Mouse (Mus musculus): Measurements from ENCODE around the gene Mlc1.

Gene Mlc1

DNA sequence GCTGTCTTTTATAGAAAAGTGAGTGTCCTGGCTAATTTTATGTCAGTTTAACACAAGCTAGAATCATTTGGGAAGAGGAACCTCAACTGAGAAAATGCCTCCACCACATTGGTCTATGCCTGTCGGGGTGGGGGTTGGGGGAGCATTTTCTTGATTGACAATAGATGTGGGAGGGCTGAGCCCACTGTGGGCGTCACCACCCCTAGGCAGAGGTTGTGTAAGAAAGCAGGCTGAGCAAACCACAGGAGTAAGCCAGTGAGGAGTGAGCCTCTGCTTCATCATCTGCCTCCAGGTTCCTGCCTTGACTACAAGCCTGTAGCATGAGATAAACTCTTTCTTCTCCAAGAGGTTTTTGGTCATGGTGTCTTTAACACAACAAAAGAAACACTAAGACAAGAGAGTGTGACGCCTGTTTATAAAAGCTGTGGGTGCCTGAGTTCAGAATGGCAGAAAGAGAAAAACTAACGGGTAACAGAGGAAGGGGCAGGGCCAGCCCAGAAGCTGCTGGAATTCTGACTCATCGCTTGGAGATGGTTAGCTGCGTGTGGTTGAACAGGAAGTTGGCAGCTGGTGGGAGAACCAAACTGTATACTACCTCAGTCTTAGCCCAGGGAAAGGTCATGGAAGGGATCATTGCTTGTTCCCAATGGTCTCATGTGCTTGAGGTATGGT lies 42.1 kb downstream of the Mlc1 start:
- DNase-seq (ENCODE audit: low spot score) = no peak

GRCm38 (mm10) chr15:88934141-88934540 lies 44.7 kb downstream of the Mlc1 start:
- no peak for DNase-seq (ENCODE audit: low spot score)

GRCm38 (mm10) chr15:88932667-88933066 lies 46.1 kb downstream of the Mlc1 start:
- no peak for DNase-seq (ENCODE audit: low spot score)

GRCm38 (mm10) chr15:88921992-88922310 lies 56.9 kb downstream of the Mlc1 start:
- DNase-seq (ENCODE audit: low spot score) = no peak

DNA sequence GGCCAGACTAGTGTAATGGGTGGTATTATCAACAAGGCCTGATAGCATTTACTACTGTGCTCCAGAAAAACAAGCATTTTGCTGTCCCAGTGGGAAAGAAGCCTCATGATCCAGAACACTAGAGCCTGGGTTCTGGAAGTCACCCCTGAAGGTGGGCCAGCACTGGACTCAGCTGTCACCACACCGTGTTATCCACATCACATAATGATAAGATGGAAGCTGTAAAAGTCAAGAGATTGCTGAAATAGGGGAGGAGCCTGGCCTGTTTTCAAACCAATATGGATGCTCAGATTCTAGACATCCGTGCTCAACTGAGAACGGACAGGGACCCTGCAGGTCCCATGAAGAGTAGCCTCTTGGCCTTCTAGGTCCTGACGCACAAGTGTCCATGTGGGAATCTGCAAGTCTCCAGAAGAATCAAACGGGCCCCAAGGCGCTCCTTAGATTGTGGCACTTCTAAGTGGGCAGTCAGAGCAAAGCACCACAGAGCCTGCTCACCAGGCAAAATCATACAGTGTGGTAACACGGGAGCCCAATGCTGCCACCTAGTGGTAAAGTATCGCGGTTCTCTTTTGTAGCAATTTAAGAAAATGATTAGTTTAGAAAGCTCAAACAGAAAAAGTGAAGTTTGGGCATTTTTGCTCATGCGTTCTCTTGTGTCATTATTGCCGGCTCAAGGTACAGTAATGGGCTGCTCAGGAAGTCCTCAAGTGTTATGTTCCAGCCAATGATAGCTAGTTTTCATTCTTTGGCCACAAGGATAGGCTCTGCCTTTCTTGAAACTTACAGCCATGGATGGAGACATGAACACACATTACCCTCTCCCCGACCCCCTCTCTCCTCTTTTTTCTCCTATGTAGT lies 57.4 kb downstream of the Mlc1 start:
- peak; percentile 62 for DNase-seq (ENCODE audit: low spot score)

DNA sequence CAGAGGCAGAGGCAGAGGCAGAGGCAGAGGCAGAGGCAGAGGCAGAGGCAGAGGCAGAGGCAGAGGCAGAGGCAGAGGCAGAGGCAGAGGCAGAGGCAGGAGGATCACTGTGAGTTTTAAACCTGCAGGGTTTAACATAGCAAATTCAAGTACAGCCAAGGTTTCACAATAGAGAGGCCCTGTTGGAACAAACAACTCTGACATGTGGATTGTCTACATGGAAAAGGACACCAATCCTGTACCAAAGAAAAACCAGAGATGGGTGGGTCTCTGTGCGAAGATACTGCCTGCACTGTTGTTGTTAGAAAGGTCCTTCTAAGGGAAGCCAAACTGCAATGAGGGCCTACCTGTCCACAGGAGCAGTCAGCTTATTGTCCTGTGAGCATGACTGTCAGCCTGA lies 58.7 kb downstream of the Mlc1 start:
- DNase-seq (ENCODE audit: low spot score) = no peak

GRCm38 (mm10) chr15:88919328-88919727 lies 59.5 kb downstream of the Mlc1 start:
- no peak for DNase-seq (ENCODE audit: low spot score)

DNA sequence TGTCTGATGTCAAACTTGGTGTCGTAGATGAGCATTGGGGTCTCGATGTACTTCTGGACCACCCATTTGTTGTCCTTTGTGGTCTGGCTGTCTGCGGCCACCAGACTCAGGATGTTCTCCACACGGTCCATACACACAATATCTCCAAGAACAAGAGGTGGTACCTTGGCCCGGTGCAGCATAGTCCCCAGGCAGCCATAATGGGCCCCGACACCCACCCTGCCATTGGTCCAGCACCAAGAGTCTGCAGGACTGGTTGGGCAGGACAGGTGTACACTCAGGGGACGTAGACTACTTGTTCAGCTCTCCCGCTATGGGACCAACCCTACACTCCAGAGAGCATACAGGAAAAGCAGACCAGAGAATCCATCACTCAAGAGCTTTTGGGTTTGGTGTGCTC lies 61.7 kb downstream of the Mlc1 start:
- DNase-seq (ENCODE audit: low spot score) = no peak

DNA sequence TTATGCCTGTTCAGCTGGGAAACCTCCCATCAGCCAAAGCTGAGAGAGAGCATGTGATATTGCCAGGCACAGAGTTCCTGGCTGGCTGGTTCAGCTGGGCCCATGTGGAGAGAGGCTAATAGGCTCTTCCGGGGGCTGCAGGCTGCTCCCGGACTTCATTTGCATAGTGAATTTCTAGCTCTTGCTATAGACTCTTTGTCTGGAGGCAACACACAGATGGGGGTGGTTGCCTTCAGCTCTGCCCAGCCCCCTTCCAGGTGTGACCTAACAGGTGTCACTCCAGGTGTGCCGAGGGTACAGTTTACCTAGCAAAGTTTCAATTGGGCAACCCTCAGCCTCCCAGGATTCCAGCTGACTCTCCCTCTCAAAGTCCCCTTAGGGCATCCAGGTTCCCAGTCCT lies 62.4 kb downstream of the Mlc1 start:
- no peak for DNase-seq (ENCODE audit: low spot score)

DNA sequence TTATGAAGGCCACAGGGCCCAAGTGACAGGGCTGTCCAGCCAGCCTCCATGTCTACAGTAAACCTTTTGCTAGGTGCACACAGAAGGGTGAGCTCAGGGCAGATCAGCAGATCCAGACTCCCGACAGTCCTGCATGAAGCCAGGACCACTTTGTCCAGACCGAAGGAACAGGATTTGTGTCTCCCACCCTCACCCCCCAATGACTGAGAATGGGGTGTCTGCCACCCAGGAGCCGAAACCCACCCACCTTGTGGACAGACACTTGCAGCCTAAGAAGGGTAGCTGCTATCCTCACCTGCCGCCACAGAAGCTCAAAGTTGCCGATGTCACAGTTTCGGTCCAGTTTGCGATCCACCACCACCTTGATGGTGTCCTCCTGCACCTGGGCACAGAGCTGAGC lies 63.8 kb downstream of the Mlc1 start:
- DNase-seq (ENCODE audit: low spot score) = no peak

- no peak for DNase-seq (ENCODE audit: low spot score)
These were observed 72.5 kb downstream of the Mlc1 start for GRCm38 (mm10) chr15:88906347-88906746.
